In the genomic region with DNA sequence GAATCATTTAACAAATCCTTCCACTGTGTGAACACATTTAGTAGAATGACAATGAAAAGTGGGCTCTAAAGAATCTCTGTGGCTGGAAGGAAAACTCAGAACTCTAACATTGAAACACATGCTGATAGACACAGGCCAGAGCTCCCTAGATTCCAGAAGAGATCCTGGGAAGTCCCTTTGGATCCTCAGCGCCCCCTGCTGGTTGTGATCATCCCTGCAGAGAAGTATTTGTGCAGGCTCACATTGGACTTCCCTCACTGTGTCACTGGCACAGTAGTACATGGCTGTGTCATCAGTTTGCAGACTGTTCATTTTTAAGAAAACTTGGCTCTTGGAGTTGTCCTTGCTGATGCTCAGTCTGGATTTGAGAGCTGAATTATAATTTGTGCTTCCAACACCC, we compare ENCODE assay signal across 8 mouse cellular contexts.
DNase-seq lines count a peak whose midpoint lies in the region; ATAC-seq and TF ChIP-seq lines count a peak whose summit lies in the region.
"Not testable (repeated sequence)": the region's sequence is repeated elsewhere in the genome, so short reads cannot be mapped to it uniquely, and the experiment has no call there.

No protein-coding gene starts in this region.

- not testable (repeated sequence) for H3K27ac ChIP-seq in heart, postnatal 0 days (ENCODE audit: low read depth); liver, postnatal 0 days (ENCODE audit: low read depth)

- peak; percentile 15 for TF ChIP-seq CTCF in heart, postnatal 0 days (IDR thresholded peaks at IDR 0.05; ENCODE audit: low read depth)
- peak; percentile 48 for TF ChIP-seq CTCF in liver, postnatal 0 days (IDR thresholded peaks at IDR 0.05; ENCODE audit: low read depth)

- 0% methylated on average over 1 of the region's 1 CpGs for whole genome bisulfite sequencing in heart, postnatal 0 days
- WGBS in liver, postnatal 0 days (ENCODE audit: insufficient replicate concordance) = 0% methylated on average over 1 of the region's 1 CpGs

- H3K4me3 ChIP-seq in heart, postnatal 0 days (ENCODE audit: low read depth, low read length); liver, postnatal 0 days (ENCODE audit: low read depth, low read length): not testable (repeated sequence)

- peak; percentile 35 for DNase-seq in CD4-positive, CD25-positive, alpha-beta regulatory T cell, adult 2 months (ENCODE audit: low read depth, low spot score)
- peak; percentile 12 to 30 for DNase-seq in adrenal gland, adult 18-20 months (ENCODE audit: low spot score in 2 of 2)
- DNase-seq in cerebellum, adult 8-10 months = peak; percentile 0
- DNase-seq in heart, postnatal 0 days (ENCODE audit: low spot score) = not testable (repeated sequence)
- DNase-seq in kidney, postnatal 10 days = peak; percentile 15
- DNase-seq in liver, postnatal 0 days = peak; percentile 39
- DNase-seq in right cerebral cortex, postnatal 14 days = peak; percentile 2
- peak; percentile 7 for DNase-seq in thymus, postnatal 25 days

- not testable (repeated sequence) for ATAC-seq in heart, postnatal 0 days (ENCODE audit: insufficient read depth, low read depth); liver, postnatal 0 days

- H3K4me2 ChIP-seq in heart, postnatal 0 days (ENCODE audit: low read depth, low read length); liver, postnatal 0 days (ENCODE audit: low read depth, low read length): not testable (repeated sequence)

- not testable (repeated sequence) for H3K9ac ChIP-seq in heart, postnatal 0 days (replicated peaks; ENCODE audit: low read depth, low read length); liver, postnatal 0 days (replicated peaks)

- H3K27me3 ChIP-seq in heart, postnatal 0 days (ENCODE audit: control insufficient read depth, insufficient read depth, low read length); liver, postnatal 0 days (ENCODE audit: insufficient read depth, low read length): not testable (repeated sequence)

- not testable (repeated sequence) for H3K36me3 ChIP-seq in heart, postnatal 0 days (replicated peaks; ENCODE audit: control insufficient read depth, insufficient read depth, low read length); liver, postnatal 0 days (replicated peaks; ENCODE audit: insufficient read depth, low read length)

- H3K4me1 ChIP-seq in heart, postnatal 0 days (ENCODE audit: control insufficient read depth, insufficient read depth); liver, postnatal 0 days (ENCODE audit: insufficient read depth): not testable (repeated sequence)

- H3K9me3 ChIP-seq in heart, postnatal 0 days (replicated peaks; ENCODE audit: control insufficient read depth, low read length); liver, postnatal 0 days (ENCODE audit: low read length): not testable (repeated sequence)

- TF ChIP-seq EP300 in heart, postnatal 0 days (IDR thresholded peaks at IDR 0.05; ENCODE audit: low read depth); liver, postnatal 0 days (IDR thresholded peaks at IDR 0.05; ENCODE audit: low read depth): not testable (repeated sequence)
